Mouse (Mus musculus) liver, embryonic 15.5 days (tissue): ENCODE data around the gene Fgl2. TPM values are rescaled to one million over a fixed set of nuclear protein-coding genes. Genes with fewer than 3 reads are reported as not detected.

ENCODE experiments used
- ATAC-seq: fragments of 200-750 bp; cut with Nextera tagmentation; 2 replicates; pipeline ENCODE4 v1.8.0; 2017; ENCODE audit warnings: moderate number of reproducible peaks, mild to moderate bottlenecking, moderate library complexity; ENCODE audit not compliant: insufficient read depth
- H3K27ac ChIP-seq: fragments of 300-500 bp; sonication (generic); replicated peaks from 2 replicates; pipeline ENCODE4 v1.5.1; 2015; ENCODE audit warnings: mild to moderate bottlenecking, inconsistent platforms
- H3K27me3 ChIP-seq: fragments of 300-500 bp; sonication (generic); 2 replicates; pipeline ENCODE4 v1.6.1; 2015; ENCODE audit warnings: mild to moderate bottlenecking, inconsistent platforms
- H3K36me3 ChIP-seq: fragments of 300-500 bp; sonication (generic); replicated peaks from 2 replicates; pipeline ENCODE4 v1.6.1; 2015; ENCODE audit warnings: moderate library complexity, mild to moderate bottlenecking, inconsistent platforms
- H3K4me1 ChIP-seq: fragments of 300-500 bp; sonication (generic); replicated peaks from 2 replicates; pipeline ENCODE4 v1.6.1; 2015; ENCODE audit warnings: inconsistent platforms
- H3K4me2 ChIP-seq: fragments of 300-500 bp; sonication (generic); 2 replicates; pipeline ENCODE4 v1.6.1; 2015; ENCODE audit warnings: moderate library complexity, mild to moderate bottlenecking, inconsistent platforms
- H3K4me3 ChIP-seq: fragments of 300-500 bp; sonication (generic); replicated peaks from 2 replicates; pipeline ENCODE4 v1.5.1; 2015; ENCODE audit warnings: mild to moderate bottlenecking, inconsistent platforms
- H3K9ac ChIP-seq: fragments of 300-500 bp; sonication (generic); 2 replicates; pipeline ENCODE4 v1.6.1; 2015; ENCODE audit warnings: moderate library complexity, mild to moderate bottlenecking, inconsistent platforms
- H3K9me3 ChIP-seq: fragments of 300-500 bp; sonication (generic); replicated peaks from 2 replicates; pipeline ENCODE4 v1.6.1; 2016; ENCODE audit warnings: inconsistent platforms
- WGBS: fragments of 180-500 bp; shearing (Covaris S2); methylation state at CpG from one replicate; pipeline ENCODE4 v1.1.7; 2015; ENCODE audit warnings: mixed read lengths; ENCODE audit not compliant: insufficient replicate concordance; 5-methylcytosine and 5-hydroxymethylcytosine counted together
- polyA plus RNA-seq: library from polyadenylated mRNA; unstranded; fragments of >200 nt; fragmentation: Nextera tagmentation; extraction: Ambion mirVana; gene quantifications from 2 replicates; pipeline ENCODE4 v1.2.1, GENCODE M21; 2015

Fgl2 gene
- polyA plus RNA-seq, 1 experiment from 2014 or later: 2.7 TPM

DNA sequence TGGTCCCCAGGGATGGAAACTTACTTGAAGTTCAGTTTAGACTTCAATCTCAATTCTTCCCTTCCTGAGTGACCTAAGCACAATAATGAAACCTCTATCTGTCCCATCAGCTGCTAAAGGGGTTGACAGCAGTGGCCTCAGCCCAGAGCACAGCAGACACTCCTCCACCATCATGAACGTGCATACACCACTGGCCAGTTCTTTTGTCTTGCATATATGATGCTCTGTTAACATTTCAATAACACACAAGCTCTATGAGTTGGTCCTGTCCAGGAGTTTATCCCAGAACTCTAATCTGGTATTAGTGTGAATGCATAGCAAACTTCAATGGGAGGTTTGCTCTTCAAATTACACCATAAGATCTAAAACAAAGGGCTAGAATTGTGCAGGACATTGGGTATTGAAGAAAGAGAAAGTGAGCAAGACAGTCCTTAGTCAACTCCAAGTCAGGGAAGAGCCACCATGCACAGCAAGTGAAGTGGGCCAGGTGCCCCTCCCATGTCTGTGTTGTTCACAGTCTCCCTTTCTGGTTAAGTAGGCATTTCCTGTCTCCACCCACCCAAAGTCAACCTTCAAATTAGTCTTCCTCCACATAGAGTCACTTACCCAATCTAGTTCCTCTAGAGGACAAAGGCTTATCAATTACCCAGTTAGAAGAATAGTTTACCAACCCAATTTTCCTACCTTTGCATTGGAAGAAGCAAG, 41.8 kb downstream of the Fgl2 start:
- WGBS: 30% methylated on average over 1 of the region's 1 CpGs
- H3K4me3 ChIP-seq: no peak overlapping the region
- H3K4me2 ChIP-seq: no peak overlapping the region
- no peaks in the 10 kb centered on the region for H3K4me1 ChIP-seq
- no peaks in the 10 kb centered on the region for H3K9me3 ChIP-seq
- H3K9ac ChIP-seq: no peak overlapping the region
- no peak for ATAC-seq
- no peak overlapping the region for H3K27ac ChIP-seq
- no peaks in the 10 kb centered on the region for H3K27me3 ChIP-seq
- no peaks in the 10 kb centered on the region for H3K36me3 ChIP-seq

- Histone ChIP-seq H3K36me3 (no peaks in the 10 kb centered on the region), H3K4me1 (no peaks in the 10 kb centered on the region), H3K27me3 (no peaks in the 10 kb centered on the region), H3K4me3 (no peak overlapping the region), H3K27ac (no peak overlapping the region), H3K4me2 (no peak overlapping the region), H3K9ac (no peak overlapping the region), H3K9me3 (no peaks in the 10 kb centered on the region)
- WGBS: 42% methylated on average over 4 of the region's 4 CpGs
- ATAC-seq: no peak
These were observed 46.2 kb downstream of the Fgl2 start for GRCm38 (mm10) chr5:21418613-21419012.

GRCm38 (mm10) chr5:21420609-21421008, 48.2 kb downstream of the Fgl2 start:
- H3K4me1 ChIP-seq: peaks cover 9% of the 10 kb centered on the region
- no peaks in the 10 kb centered on the region for H3K36me3 ChIP-seq
- H3K9ac ChIP-seq: no peak overlapping the region
- no peak overlapping the region for H3K4me3 ChIP-seq
- WGBS: 16% methylated on average over 1 of the region's 1 CpGs
- ATAC-seq: no peak
- H3K9me3 ChIP-seq: no peaks in the 10 kb centered on the region
- H3K4me2 ChIP-seq: no peak overlapping the region
- no peaks in the 10 kb centered on the region for H3K27me3 ChIP-seq
- H3K27ac ChIP-seq: no peak overlapping the region

DNA sequence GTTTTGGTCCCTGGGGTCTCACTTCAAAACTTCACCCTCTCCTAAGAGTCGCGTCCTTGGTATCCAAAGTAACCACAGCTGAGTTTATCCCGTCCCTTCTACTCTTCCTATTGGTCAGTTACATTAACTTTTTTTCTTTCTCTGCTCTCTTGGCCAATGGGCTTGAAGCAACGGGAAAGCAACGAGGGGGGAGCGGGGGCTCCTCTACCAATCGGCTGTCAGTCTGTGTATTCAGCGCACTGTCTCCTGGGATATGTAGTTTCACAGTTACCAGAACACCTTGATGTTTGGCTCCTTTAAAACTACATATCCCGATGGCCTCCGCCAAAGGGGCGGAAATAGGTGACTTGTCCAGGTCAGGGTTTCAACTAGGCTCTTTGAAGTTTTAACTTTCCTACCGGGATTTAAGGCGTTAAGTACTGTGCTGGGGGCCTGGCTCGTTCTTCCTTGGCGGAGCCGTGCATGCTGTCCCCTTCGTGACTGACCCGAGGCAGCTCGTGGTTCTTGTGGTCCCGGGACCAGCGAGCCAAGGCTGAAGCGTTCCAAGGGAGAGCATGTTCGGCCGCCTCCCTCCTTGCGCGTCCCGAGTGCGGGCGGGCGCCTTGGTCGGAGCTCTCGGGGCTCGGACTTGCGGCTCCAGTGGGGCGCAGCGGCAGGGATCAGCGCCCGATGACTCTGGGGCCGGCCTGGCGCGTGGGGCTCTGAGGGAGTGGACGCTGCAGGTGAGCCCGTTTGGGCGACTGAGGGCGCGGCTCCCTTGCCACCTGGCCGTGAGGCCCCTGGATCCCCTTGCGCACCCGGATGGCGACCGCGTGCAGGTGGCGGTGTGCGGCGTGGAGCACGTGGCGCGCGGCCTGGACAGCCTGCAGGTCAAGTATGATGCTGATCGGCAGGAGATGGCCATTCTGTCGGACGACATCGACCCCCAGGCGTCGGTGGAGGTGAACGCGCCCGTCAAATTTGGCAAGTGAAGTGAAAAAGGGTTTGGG, 52.5 kb downstream of the Fgl2 start, which contains the start of the genes Ccdc146 and Fam185a:
Ccdc146 (minus strand) TSS at position 64 of the 989 bp plus-strand sequence.
Fam185a (plus strand) TSS at position 345 of the 989 bp plus-strand sequence.
- peak; percentile 99 for ATAC-seq
- Histone ChIP-seq H3K4me1 (peaks cover 28% of the 10 kb centered on the region), H3K4me2 (peak within 1 kb of the TSS; percentile 94), H3K36me3 (no peaks in the 10 kb centered on the region), H3K27ac (peak within 1 kb of the TSS; percentile 71), H3K4me3 (peak within 1 kb of the TSS; percentile 83), H3K27me3 (no peaks in the 10 kb centered on the region), H3K9ac (peak within 1 kb of the TSS; percentile 72), H3K9me3 (no peaks in the 10 kb centered on the region)
- under 1% methylated on average over 67 of the region's 68 CpGs for WGBS

- 89% methylated on average over 6 of the region's 6 CpGs for WGBS
- H3K4me2 ChIP-seq: peak overlapping the region; percentile 94
- H3K27me3 ChIP-seq: no peaks in the 10 kb centered on the region
- no peak overlapping the region for H3K4me3 ChIP-seq
- no peak overlapping the region for H3K27ac ChIP-seq
- no peak for ATAC-seq
- no peak overlapping the region for H3K9ac ChIP-seq
- no peaks in the 10 kb centered on the region for H3K36me3 ChIP-seq
- H3K4me1 ChIP-seq: peaks cover 28% of the 10 kb centered on the region
- H3K9me3 ChIP-seq: no peaks in the 10 kb centered on the region
These were observed 54.2 kb downstream of the Fgl2 start for GRCm38 (mm10) chr5:21426666-21427065.

Other genes starting within 250 kb of the Fgl2 start
- gene Gsap, start 186.4 kb upstream of the Fgl2 start, polyA plus RNA-seq: 1.9 and 2.2 TPM in 2 replicates
- gene Ccdc146, start 52.0 kb downstream of the Fgl2 start, polyA plus RNA-seq: not detected in 2 replicates
- 2.7 and 3.0 TPM in 2 replicates for gene Fam185a, start 52.3 kb downstream of the Fgl2 start, polyA plus RNA-seq
- 2.0 and 2.5 TPM in 2 replicates for gene Lrrc17, start 170.9 kb downstream of the Fgl2 start, polyA plus RNA-seq